Mouse (Mus musculus) lung, adult 2 months (tissue): ENCODE measurements around the gene Mroh8. TPM values are rescaled to one million over a fixed set of nuclear protein-coding genes. Genes with fewer than 3 reads are reported as not detected.

Source experiments
- DNase-seq: peaks from one replicate; pipeline ENCODE4 v3.0.0; 2022
- H3K4me1 ChIP-seq: fragments of 200-500 bp; 2 replicates; pipeline ENCODE4 v1.6.1; 2011; ENCODE audit warnings: low read length; ENCODE audit not compliant: control insufficient read depth, insufficient read depth
- H3K4me3 ChIP-seq: fragments of 200-500 bp; replicated peaks from 2 replicates; pipeline ENCODE3; 2011; ENCODE audit warnings: low read depth, mild to moderate bottlenecking, control low read depth, low read length; ENCODE audit errors: extremely low read depth
- CTCF ChIP-seq: fragments of 200-500 bp; IDR thresholded peaks from 2 replicates; pipeline ENCODE4 v1.5.1; 2011; ENCODE audit warnings: mild to moderate bottlenecking, low read length, control low read depth; ENCODE audit not compliant: insufficient read depth
- POLR2A ChIP-seq: fragments of 200-500 bp; IDR thresholded peaks from 2 replicates; pipeline ENCODE4 v1.6.1; 2011; ENCODE audit warnings: low read depth, mild to moderate bottlenecking, control low read depth, low read length, borderline replicate concordance; ENCODE audit errors: extremely low read depth
- WGBS: fragments of 180-500 bp; shearing (Covaris S2); methylation state at CpG from one replicate; pipeline ENCODE4 v1.1.7; 2018; 5-methylcytosine and 5-hydroxymethylcytosine counted together
- polyA plus RNA-seq: library from polyadenylated mRNA; depleted of rRNA; stranded (reverse); fragments of >200 nt; gene quantifications from 2 replicates; pipeline ENCODE4 v1.2.3, GENCODE M21; 2012

The Mroh8 gene
- polyA plus RNA-seq, 1 experiment = 0.17 TPM

- WGBS = 85% methylated on average over 6 of the region's 6 CpGs
- no peak for DNase-seq
- H3K4me1 ChIP-seq = 0 out of 2 replicates have a peak, but pooled peaks cover 2% of the 10 kb centered on the region
- TF ChIP-seq POLR2A (no peak), CTCF (no peak)
- no peak overlapping the region for H3K4me3 ChIP-seq
Observed at GRCm38 (mm10) chr2:157315486-157315885, 36.1 kb upstream of the Mroh8 start.

GRCm38 (mm10) chr2:157314310-157314709, 35.0 kb upstream of the Mroh8 start:
- 0 out of 2 replicates have a peak, but pooled peaks cover 2% of the 10 kb centered on the region for H3K4me1 ChIP-seq
- DNase-seq = no peak
- no peak overlapping the region for H3K4me3 ChIP-seq
- 81% methylated on average over 7 of the region's 7 CpGs for WGBS
- TF ChIP-seq POLR2A (no peak), CTCF (no peak)

- WGBS = 90% methylated on average over 3 of the region's 3 CpGs
- TF ChIP-seq POLR2A (no peak), CTCF (no peak)
- Histone ChIP-seq H3K4me3 (no peak overlapping the region), H3K4me1 (0 out of 2 replicates have a peak, but pooled peaks cover 2% of the 10 kb centered on the region)
- no peak for DNase-seq
Observed at GRCm38 (mm10) chr2:157313718-157314117, 34.4 kb upstream of the Mroh8 start.

GRCm38 (mm10) chr2:157310963-157311637, 31.8 kb upstream of the Mroh8 start:
- no peaks in the 10 kb centered on the region; the same call in 1 of the 2 replicates for H3K4me1 ChIP-seq
- no peak overlapping the region for H3K4me3 ChIP-seq
- 82% methylated on average over 6 of the region's 6 CpGs for WGBS
- no peak for DNase-seq
- TF ChIP-seq POLR2A = no peak
- no peak for TF ChIP-seq CTCF

GRCm38 (mm10) chr2:157309611-157310010, 30.3 kb upstream of the Mroh8 start:
- 96% methylated on average over 8 of the region's 8 CpGs for WGBS
- H3K4me1 ChIP-seq = no peaks in the 10 kb centered on the region; the same call in none of the 2 replicates
- no peak overlapping the region for H3K4me3 ChIP-seq
- DNase-seq = no peak
- no peak for TF ChIP-seq POLR2A
- no peak for TF ChIP-seq CTCF

GRCm38 (mm10) chr2:157308273-157308917, 29.0 kb upstream of the Mroh8 start:
- Histone ChIP-seq H3K4me3 (no peak overlapping the region), H3K4me1 (no peaks in the 10 kb centered on the region; the same call in none of the 2 replicates)
- no peak for DNase-seq
- no peak for TF ChIP-seq POLR2A
- no peak for TF ChIP-seq CTCF
- WGBS = 54% methylated on average over 2 of the region's 2 CpGs

- DNase-seq = no peak
- 57% methylated on average over 4 of the region's 4 CpGs for WGBS
- TF ChIP-seq CTCF = no peak
- no peak for TF ChIP-seq POLR2A
Observed at GRCm38 (mm10) chr2:157307715-157308265, 28.4 kb upstream of the Mroh8 start.

GRCm38 (mm10) chr2:157306091-157307032, 27.0 kb upstream of the Mroh8 start:
- WGBS = 57% methylated on average over 7 of the region's 7 CpGs
- no peak for TF ChIP-seq CTCF
- no peak for TF ChIP-seq POLR2A
- H3K4me3 ChIP-seq = no peak overlapping the region
- H3K4me1 ChIP-seq = no peaks in the 10 kb centered on the region; the same call in none of the 2 replicates
- DNase-seq = no peak

More at GRCm38 (mm10) chr2:157307715-157308265, 28.4 kb upstream of the Mroh8 start:
- H3K4me3 ChIP-seq = no peak overlapping the region
- H3K4me1 ChIP-seq = no peaks in the 10 kb centered on the region; the same call in none of the 2 replicates

- no peak for DNase-seq
- WGBS = 73% methylated on average over 9 of the region's 9 CpGs
- H3K4me3 ChIP-seq = no peak overlapping the region
- TF ChIP-seq CTCF (no peak), POLR2A (no peak)
- H3K4me1 ChIP-seq = no peaks in the 10 kb centered on the region; the same call in none of the 2 replicates
Observed at GRCm38 (mm10) chr2:157303096-157303495, 23.7 kb upstream of the Mroh8 start.

- 76% methylated on average over 6 of the region's 6 CpGs for WGBS
- DNase-seq = no peak
- no peak for TF ChIP-seq CTCF
- no peak for TF ChIP-seq POLR2A
- no peaks in the 10 kb centered on the region for H3K4me1 ChIP-seq
- no peak overlapping the region for H3K4me3 ChIP-seq
Observed at GRCm38 (mm10) chr2:157300051-157300450, 20.7 kb upstream of the Mroh8 start.
